Mouse (Mus musculus): ENCODE results near the gene Ifngr1. TPM values are rescaled to one million over a fixed set of nuclear protein-coding genes. Genes with fewer than 3 reads are reported as not detected.

Gene Ifngr1
- polyA plus RNA-seq, 1 experiment from 2014 or later = 34.6 TPM

DNA sequence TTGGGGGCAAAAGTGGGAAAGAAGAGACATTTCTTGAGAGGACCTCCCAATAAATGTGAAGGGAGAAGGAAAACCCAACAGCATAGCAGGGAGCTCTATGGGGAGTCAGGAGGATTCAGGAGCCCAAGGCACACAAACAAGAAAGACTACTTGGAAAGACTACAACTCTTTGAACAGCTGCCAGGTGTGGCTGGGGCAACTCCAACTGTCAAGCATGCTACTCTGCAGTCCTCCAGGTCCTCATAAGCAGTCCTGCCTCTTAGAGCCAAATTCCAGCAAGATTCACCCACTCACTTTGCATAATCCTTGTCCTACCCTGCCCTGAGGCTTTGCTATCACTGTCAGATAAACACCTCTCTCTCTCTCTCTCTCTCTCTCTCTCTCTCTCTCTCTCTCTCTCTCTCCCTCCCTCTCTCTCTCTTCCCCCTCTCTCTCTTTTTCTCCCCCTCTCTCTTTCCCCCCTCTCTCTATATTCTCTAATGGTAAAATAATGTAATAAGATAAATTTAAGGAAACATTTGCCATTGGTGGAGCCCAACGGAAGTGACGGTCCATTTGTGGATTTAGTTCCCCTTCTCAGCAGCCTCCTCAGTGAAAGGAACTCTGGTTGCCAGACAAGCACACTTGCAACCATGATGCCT, 29.8 kb downstream of the Ifngr1 start, which contains the start of gene Il22ra2:
Il22ra2 (plus strand) TSS at position 591 of the 641 bp plus-strand sequence.
- H3K36me3 ChIP-seq = no peaks in the 10 kb centered on the region
- H3K27me3 ChIP-seq (ENCODE audit: low read depth, poor library complexity, severe bottlenecking) = no peaks in the 10 kb centered on the region
- H3K9me3 ChIP-seq (replicated peaks) = no peaks in the 10 kb centered on the region
- DNase-seq (ENCODE audit: low spot score) = no peak
- no peak within 1 kb of the TSS for H3K27ac ChIP-seq
- no peaks in the 10 kb centered on the region for H3K4me1 ChIP-seq
- H3K4me3 ChIP-seq = no peak within 1 kb of the TSS
- WGBS = 88% methylated on average over 2 of the region's 2 CpGs

DNA sequence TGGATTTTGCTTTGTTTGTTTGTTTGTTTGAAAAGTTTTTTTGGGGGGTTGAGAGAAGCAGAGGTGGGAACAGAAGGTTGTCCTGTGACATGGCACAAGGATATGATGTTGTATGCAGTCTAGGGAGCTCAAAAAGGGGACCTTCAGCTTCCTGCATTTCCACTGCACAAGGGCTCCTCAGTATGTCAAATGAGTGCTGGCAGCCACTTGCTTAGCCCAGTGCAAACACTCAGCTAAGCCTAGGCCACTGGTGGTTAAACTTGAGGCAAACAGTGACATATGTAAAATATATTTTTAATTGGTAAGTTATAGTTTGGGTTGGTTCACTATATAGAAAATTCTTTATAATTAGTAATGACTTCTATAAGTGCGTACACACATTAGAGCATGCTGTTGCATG, 32.9 kb downstream of the Ifngr1 start:
- Histone ChIP-seq H3K4me1 (no peaks in the 10 kb centered on the region), H3K27me3 (ENCODE audit: low read depth, poor library complexity, severe bottlenecking) (no peaks in the 10 kb centered on the region), H3K9me3 (replicated peaks) (no peaks in the 10 kb centered on the region), H3K4me3 (no peak overlapping the region), H3K36me3 (no peaks in the 10 kb centered on the region), H3K27ac (no peak overlapping the region)
- WGBS = 96% methylated on average over 1 of the region's 1 CpGs
- DNase-seq (ENCODE audit: low spot score) = no peak

DNA sequence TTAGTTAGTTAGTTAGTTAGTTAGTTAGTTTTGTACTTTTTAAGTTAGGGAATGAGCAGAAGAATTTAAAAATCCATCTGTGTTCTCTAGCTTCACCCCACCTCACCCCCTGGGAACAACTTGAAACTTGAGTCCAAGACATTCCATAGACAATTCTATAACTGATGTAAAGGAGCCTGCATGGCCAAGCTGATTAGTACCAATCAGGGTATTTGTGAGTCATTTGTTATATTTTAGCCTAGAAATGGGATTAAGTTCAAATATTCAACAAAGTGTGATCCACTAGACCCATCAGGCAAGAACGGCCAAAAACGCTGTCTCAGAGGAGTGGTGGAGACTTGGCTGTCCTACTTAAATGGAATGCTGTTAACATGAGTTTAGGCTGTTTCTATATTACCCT, 35.6 kb downstream of the Ifngr1 start:
- 94% methylated on average over 2 of the region's 2 CpGs for WGBS
- Histone ChIP-seq H3K4me1 (no peaks in the 10 kb centered on the region), H3K9me3 (replicated peaks) (no peaks in the 10 kb centered on the region), H3K27ac (no peak overlapping the region), H3K36me3 (no peaks in the 10 kb centered on the region), H3K4me3 (no peak overlapping the region), H3K27me3 (ENCODE audit: low read depth, poor library complexity, severe bottlenecking) (no peaks in the 10 kb centered on the region)
- DNase-seq (ENCODE audit: low spot score) = no peak

GRCm38 (mm10) chr10:19627748-19628147, 36.0 kb downstream of the Ifngr1 start:
- Histone ChIP-seq H3K4me3 (no peak overlapping the region), H3K4me1 (no peaks in the 10 kb centered on the region), H3K27me3 (ENCODE audit: low read depth, poor library complexity, severe bottlenecking) (no peaks in the 10 kb centered on the region), H3K36me3 (no peaks in the 10 kb centered on the region), H3K9me3 (replicated peaks) (no peaks in the 10 kb centered on the region), H3K27ac (no peak overlapping the region)
- DNase-seq (ENCODE audit: low spot score) = no peak
- 88% methylated on average over 4 of the region's 4 CpGs for WGBS

- Histone ChIP-seq H3K27me3 (ENCODE audit: low read depth, poor library complexity, severe bottlenecking) (no peaks in the 10 kb centered on the region), H3K27ac (no peak overlapping the region), H3K9me3 (replicated peaks) (no peaks in the 10 kb centered on the region), H3K4me3 (no peak overlapping the region), H3K4me1 (no peaks in the 10 kb centered on the region), H3K36me3 (no peaks in the 10 kb centered on the region)
- WGBS = 83% methylated on average over 13 of the region's 13 CpGs
- no peak for DNase-seq (ENCODE audit: low spot score)
These were observed 40.0 kb downstream of the Ifngr1 start for GRCm38 (mm10) chr10:19631616-19632195.

DNA sequence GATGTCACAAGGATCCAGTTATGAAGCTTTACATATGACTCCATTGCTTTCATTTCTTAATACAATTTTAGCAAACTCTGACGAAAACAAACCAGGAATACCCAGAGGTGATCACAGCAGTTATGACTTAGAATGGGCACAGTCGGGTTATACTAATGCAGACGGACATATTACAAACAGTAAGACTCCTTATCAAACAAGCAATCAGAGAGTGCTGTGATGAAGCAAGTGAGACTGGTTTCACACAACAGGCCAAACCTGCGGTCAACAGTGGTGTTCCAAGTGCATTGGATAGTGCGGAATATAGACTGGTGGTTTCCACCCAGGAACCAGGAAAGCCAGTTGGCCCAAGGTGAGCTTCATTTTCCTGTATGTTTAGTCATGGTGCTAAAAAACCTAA, 47.1 kb downstream of the Ifngr1 start:
- no peak overlapping the region for H3K4me3 ChIP-seq
- H3K27ac ChIP-seq = no peak overlapping the region
- no peaks in the 10 kb centered on the region for H3K36me3 ChIP-seq
- 92% methylated on average over 5 of the region's 5 CpGs for WGBS
- DNase-seq (ENCODE audit: low spot score) = no peak
- H3K27me3 ChIP-seq (ENCODE audit: low read depth, poor library complexity, severe bottlenecking) = no peaks in the 10 kb centered on the region
- H3K4me1 ChIP-seq = no peaks in the 10 kb centered on the region
- no peaks in the 10 kb centered on the region for H3K9me3 ChIP-seq (replicated peaks)

DNA sequence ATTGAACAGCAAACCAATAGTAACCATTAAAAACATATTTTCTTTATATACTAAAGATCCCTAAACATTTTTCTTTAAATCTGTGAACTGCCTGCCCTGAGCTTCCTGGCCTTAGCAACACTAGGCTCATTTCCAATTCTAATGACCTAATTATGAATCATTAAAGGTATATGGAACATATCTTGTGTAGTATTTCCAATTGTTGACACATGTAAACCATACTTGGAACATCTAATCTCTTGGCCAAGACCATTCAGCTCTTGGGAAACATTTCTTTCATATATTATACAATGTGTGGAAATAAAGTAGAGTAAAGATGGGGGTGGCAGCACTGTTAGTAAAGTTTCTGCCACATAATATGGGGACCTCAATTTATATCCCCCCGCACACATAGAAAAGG, 47.9 kb downstream of the Ifngr1 start:
- no peak for DNase-seq (ENCODE audit: low spot score)
- Histone ChIP-seq H3K27me3 (ENCODE audit: low read depth, poor library complexity, severe bottlenecking) (no peaks in the 10 kb centered on the region), H3K4me3 (no peak overlapping the region), H3K9me3 (replicated peaks) (no peaks in the 10 kb centered on the region), H3K36me3 (no peaks in the 10 kb centered on the region), H3K4me1 (no peaks in the 10 kb centered on the region), H3K27ac (no peak overlapping the region)
- WGBS = 94% methylated on average over 1 of the region's 1 CpGs

GRCm38 (mm10) chr10:19645119-19645518, 53.4 kb downstream of the Ifngr1 start:
- DNase-seq (ENCODE audit: low spot score) = no peak
- H3K36me3 ChIP-seq = no peaks in the 10 kb centered on the region
- no peaks in the 10 kb centered on the region for H3K27me3 ChIP-seq (ENCODE audit: low read depth, poor library complexity, severe bottlenecking)
- H3K27ac ChIP-seq = no peak overlapping the region
- H3K9me3 ChIP-seq (replicated peaks) = no peaks in the 10 kb centered on the region
- WGBS = 89% methylated on average over 2 of the region's 2 CpGs
- no peak overlapping the region for H3K4me3 ChIP-seq
- no peaks in the 10 kb centered on the region for H3K4me1 ChIP-seq

DNA sequence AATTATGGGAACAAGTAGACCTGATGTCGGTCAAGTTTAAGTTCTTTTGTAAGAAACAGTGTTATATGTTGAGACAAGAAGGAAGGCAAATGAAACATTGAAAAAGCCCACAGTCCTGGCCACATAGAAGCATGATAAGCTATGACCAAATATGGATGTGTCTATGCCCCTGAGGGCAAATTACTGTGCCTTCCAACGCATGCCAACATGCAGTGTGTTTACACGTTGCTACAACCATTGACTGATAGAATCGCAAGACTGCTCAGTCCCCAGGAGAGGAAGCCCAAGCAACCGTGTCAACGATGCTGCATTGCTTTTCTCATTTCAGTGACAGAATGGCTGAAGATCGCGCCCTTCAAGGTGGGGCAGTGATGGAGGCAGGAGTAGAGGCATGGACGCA, 65.7 kb downstream of the Ifngr1 start:
- H3K36me3 ChIP-seq = no peaks in the 10 kb centered on the region
- H3K4me1 ChIP-seq = no peaks in the 10 kb centered on the region
- H3K27me3 ChIP-seq (ENCODE audit: low read depth, poor library complexity, severe bottlenecking) = no peaks in the 10 kb centered on the region
- no peak overlapping the region for H3K27ac ChIP-seq
- no peaks in the 10 kb centered on the region for H3K9me3 ChIP-seq (replicated peaks)
- DNase-seq (ENCODE audit: low spot score) = no peak
- no peak overlapping the region for H3K4me3 ChIP-seq
- WGBS = 92% methylated on average over 9 of the region's 9 CpGs

Other genes with a start within 250 kb of the Ifngr1 start
- not detected in 2 replicates for gene Olig3, start 235.4 kb upstream of the Ifngr1 start, polyA plus RNA-seq (2016; fragmentation: Nextera tagmentation; extraction: Ambion mirVana)
- gene Il22ra2, start 30.0 kb downstream of the Ifngr1 start, polyA plus RNA-seq (2016; fragmentation: Nextera tagmentation; extraction: Ambion mirVana) = not detected in 2 replicates
- gene Il20ra, start 120.6 kb downstream of the Ifngr1 start, polyA plus RNA-seq (2016; fragmentation: Nextera tagmentation; extraction: Ambion mirVana) = 0.06 and 0.20 TPM in 2 replicates